Mouse (Mus musculus): ENCODE results near the gene Lmntd1. TPM values are rescaled to one million over a fixed set of nuclear protein-coding genes. Genes with fewer than 3 reads are reported as not detected.
A peak's percentile ranks its signal among the peaks of the same experiment; 100 is the strongest.

Lmntd1 gene
- polyA plus RNA-seq, 1 experiment from 2014 or later = 1.2 TPM

DNA sequence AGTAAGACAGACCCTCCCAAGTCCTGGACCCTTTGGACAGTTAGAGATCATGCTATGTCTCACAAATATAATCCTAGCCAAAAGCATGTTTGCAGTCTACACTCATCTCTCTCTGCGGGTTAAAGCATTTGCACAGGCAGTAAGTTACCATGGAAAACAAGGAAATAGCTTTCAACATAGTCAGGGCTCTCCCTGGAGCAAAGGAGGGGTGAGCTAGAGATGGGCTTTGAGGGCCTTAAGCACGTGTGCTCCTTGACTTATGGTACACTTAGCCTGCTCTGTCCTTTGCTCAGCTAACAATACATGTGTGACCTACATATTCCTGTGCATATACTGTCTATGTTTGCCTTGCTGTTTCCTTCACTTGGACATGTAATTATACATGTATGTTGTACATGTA, 165.8 kb downstream of the Lmntd1 start:
- Histone ChIP-seq H3K4me3 (replicated peaks) (no peak overlapping the region), H3K4me2 (replicated peaks) (no peak overlapping the region), H3K27me3 (no peaks in the 10 kb centered on the region), H3K4me1 (peaks cover 57% of the 10 kb centered on the region), H3K27ac (replicated peaks) (no peak overlapping the region), H3K9ac (no peak overlapping the region), H3K9me3 (replicated peaks) (no peaks in the 10 kb centered on the region), H3K36me3 (no peaks in the 10 kb centered on the region)
- ATAC-seq (ENCODE audit: insufficient number of reproducible peaks, low FRiP score, low TSS enrichment, low read depth) = no peak
- 27% methylated on average over 2 of the region's 2 CpGs for WGBS

GRCm38 (mm10) chr6:145445811-145446500, 168.2 kb downstream of the Lmntd1 start:
- H3K36me3 ChIP-seq = no peaks in the 10 kb centered on the region
- H3K4me2 ChIP-seq (replicated peaks) = no peak overlapping the region
- 35% methylated on average over 8 of the region's 8 CpGs for WGBS
- no peaks in the 10 kb centered on the region for H3K9me3 ChIP-seq (replicated peaks)
- no peak overlapping the region for H3K9ac ChIP-seq
- peak overlapping the region; percentile 82 for H3K27ac ChIP-seq (replicated peaks)
- no peak overlapping the region for H3K4me3 ChIP-seq (replicated peaks)
- no peaks in the 10 kb centered on the region for H3K27me3 ChIP-seq
- peaks cover 60% of the 10 kb centered on the region for H3K4me1 ChIP-seq
- ATAC-seq (ENCODE audit: insufficient number of reproducible peaks, low FRiP score, low TSS enrichment, low read depth) = peak; percentile 45; the same call in 1 of the 2 replicates

- no peak overlapping the region for H3K4me2 ChIP-seq (replicated peaks)
- no peaks in the 10 kb centered on the region for H3K27me3 ChIP-seq
- ATAC-seq (ENCODE audit: insufficient number of reproducible peaks, low FRiP score, low TSS enrichment, low read depth) = no peak
- H3K4me3 ChIP-seq (replicated peaks) = no peak overlapping the region
- WGBS = 55% methylated on average over 4 of the region's 4 CpGs
- H3K4me1 ChIP-seq = peaks cover 59% of the 10 kb centered on the region
- H3K27ac ChIP-seq (replicated peaks) = peak overlapping the region; percentile 82; the same call in 1 of the 2 replicates
- H3K36me3 ChIP-seq = no peaks in the 10 kb centered on the region
- H3K9ac ChIP-seq = no peak overlapping the region
- no peaks in the 10 kb centered on the region for H3K9me3 ChIP-seq (replicated peaks)
These were observed 168.7 kb downstream of the Lmntd1 start for GRCm38 (mm10) chr6:145445380-145445779.

GRCm38 (mm10) chr6:145442786-145443185, 171.3 kb downstream of the Lmntd1 start:
- peaks cover 56% of the 10 kb centered on the region for H3K4me1 ChIP-seq
- 48% methylated on average over 13 of the region's 13 CpGs for WGBS
- no peak overlapping the region for H3K4me3 ChIP-seq (replicated peaks)
- H3K27ac ChIP-seq (replicated peaks) = no peak overlapping the region
- no peaks in the 10 kb centered on the region for H3K27me3 ChIP-seq
- no peaks in the 10 kb centered on the region for H3K36me3 ChIP-seq
- no peak for ATAC-seq (ENCODE audit: insufficient number of reproducible peaks, low FRiP score, low TSS enrichment, low read depth)
- no peak overlapping the region for H3K9ac ChIP-seq
- H3K9me3 ChIP-seq (replicated peaks) = no peaks in the 10 kb centered on the region
- H3K4me2 ChIP-seq (replicated peaks) = no peak overlapping the region

GRCm38 (mm10) chr6:145441416-145442110, 172.6 kb downstream of the Lmntd1 start:
- peak; percentile 71 for ATAC-seq (ENCODE audit: insufficient number of reproducible peaks, low FRiP score, low TSS enrichment, low read depth)
- H3K27ac ChIP-seq (replicated peaks) = peak overlapping the region; percentile 85
- no peaks in the 10 kb centered on the region for H3K36me3 ChIP-seq
- H3K4me2 ChIP-seq (replicated peaks) = no peak overlapping the region; the same call in 1 of the 2 replicates
- no peaks in the 10 kb centered on the region for H3K27me3 ChIP-seq
- 43% methylated on average over 18 of the region's 18 CpGs for WGBS
- H3K4me1 ChIP-seq = peaks cover 46% of the 10 kb centered on the region
- H3K4me3 ChIP-seq (replicated peaks) = no peak overlapping the region
- H3K9me3 ChIP-seq (replicated peaks) = no peaks in the 10 kb centered on the region
- no peak overlapping the region for H3K9ac ChIP-seq

DNA sequence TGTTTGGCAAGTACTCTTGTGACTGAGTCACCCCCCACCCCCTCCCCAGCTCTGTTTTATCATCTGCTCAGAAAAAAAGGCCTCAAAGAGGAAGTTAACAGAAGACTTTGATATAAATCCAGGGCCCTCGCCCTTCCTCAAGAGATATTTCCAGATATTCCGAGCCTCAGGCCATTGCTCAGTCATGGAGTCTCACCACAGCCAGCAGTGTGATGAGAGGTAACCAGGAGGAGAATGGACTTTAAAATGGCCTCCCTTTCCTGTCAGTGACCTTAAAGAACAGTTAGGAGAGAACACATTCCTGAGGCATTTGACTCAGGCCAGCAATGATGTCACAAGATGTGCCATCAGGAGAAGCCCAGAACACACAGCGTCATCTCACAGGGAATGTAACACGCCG, 175.3 kb downstream of the Lmntd1 start:
- 70% methylated on average over 5 of the region's 5 CpGs for WGBS

DNA sequence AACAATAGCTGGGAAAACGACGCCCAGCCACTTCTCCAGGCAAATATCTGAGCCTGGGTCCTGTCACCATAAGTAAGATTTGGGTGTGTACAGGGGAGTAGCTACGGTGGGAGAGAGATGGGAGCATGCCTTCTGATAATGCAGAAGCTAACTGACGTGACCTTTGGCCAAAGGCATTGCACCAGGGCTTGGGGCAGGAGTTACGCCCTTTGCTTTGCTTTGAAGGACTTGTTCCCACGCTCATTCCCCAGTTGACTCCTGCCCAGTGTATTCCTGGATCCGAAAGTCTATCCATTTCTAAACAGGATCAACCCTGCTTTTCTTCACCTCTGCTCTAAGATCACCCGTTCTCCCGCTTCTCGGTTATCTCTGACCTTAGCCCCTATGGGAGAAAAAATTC, 178.4 kb downstream of the Lmntd1 start:
- Histone ChIP-seq H3K27ac (replicated peaks) (no peak overlapping the region), H3K27me3 (no peaks in the 10 kb centered on the region), H3K9me3 (replicated peaks) (no peaks in the 10 kb centered on the region), H3K4me2 (replicated peaks) (no peak overlapping the region), H3K4me3 (replicated peaks) (no peak overlapping the region), H3K4me1 (peaks cover 41% of the 10 kb centered on the region), H3K9ac (no peak overlapping the region), H3K36me3 (no peaks in the 10 kb centered on the region)
- no peak for ATAC-seq (ENCODE audit: insufficient number of reproducible peaks, low FRiP score, low TSS enrichment, low read depth)
- 90% methylated on average over 10 of the region's 10 CpGs for WGBS

More for the DNA sequence above, 175.3 kb downstream of the Lmntd1 start:
- Histone ChIP-seq H3K27me3 (no peaks in the 10 kb centered on the region), H3K36me3 (no peaks in the 10 kb centered on the region), H3K4me2 (replicated peaks) (no peak overlapping the region), H3K9ac (no peak overlapping the region), H3K4me1 (peaks cover 24% of the 10 kb centered on the region), H3K27ac (replicated peaks) (no peak overlapping the region), H3K9me3 (replicated peaks) (no peaks in the 10 kb centered on the region), H3K4me3 (replicated peaks) (no peak overlapping the region)
- no peak for ATAC-seq (ENCODE audit: insufficient number of reproducible peaks, low FRiP score, low TSS enrichment, low read depth)

GRCm38 (mm10) chr6:145435156-145435555, 179.0 kb downstream of the Lmntd1 start:
- Histone ChIP-seq H3K9ac (no peak overlapping the region), H3K9me3 (replicated peaks) (no peaks in the 10 kb centered on the region), H3K4me3 (replicated peaks) (no peak overlapping the region), H3K36me3 (no peaks in the 10 kb centered on the region), H3K27me3 (no peaks in the 10 kb centered on the region), H3K4me1 (peaks cover 38% of the 10 kb centered on the region), H3K4me2 (replicated peaks) (no peak overlapping the region), H3K27ac (replicated peaks) (no peak overlapping the region)
- no peak for ATAC-seq (ENCODE audit: insufficient number of reproducible peaks, low FRiP score, low TSS enrichment, low read depth)
- WGBS = 81% methylated on average over 1 of the region's 1 CpGs

DNA sequence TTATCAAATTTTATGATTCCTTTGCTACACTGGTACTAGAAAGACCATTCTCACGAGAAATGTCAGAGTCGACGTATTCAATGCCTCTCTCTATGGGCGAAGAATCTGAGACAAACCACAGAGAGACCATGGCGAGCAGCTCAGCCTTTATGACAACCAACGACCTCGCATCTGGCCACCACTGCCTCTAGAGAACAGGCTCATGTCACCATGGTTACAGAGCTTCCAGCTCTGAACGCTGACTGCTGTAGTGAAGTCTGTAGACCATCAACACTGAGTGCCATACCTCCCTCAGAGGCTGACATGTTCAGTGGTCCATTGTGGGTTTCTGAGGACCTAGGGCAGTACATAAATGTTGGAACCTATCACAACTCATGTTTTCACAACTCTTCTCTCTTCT, 180.2 kb downstream of the Lmntd1 start:
- Histone ChIP-seq H3K9me3 (replicated peaks) (no peaks in the 10 kb centered on the region), H3K27ac (replicated peaks) (no peak overlapping the region; the same call in 1 of the 2 replicates), H3K4me2 (replicated peaks) (no peak overlapping the region), H3K27me3 (no peaks in the 10 kb centered on the region), H3K36me3 (no peaks in the 10 kb centered on the region), H3K4me3 (replicated peaks) (no peak overlapping the region), H3K9ac (no peak overlapping the region), H3K4me1 (peaks cover 34% of the 10 kb centered on the region)
- WGBS = 58% methylated on average over 8 of the region's 8 CpGs
- no peak for ATAC-seq (ENCODE audit: insufficient number of reproducible peaks, low FRiP score, low TSS enrichment, low read depth)

DNA sequence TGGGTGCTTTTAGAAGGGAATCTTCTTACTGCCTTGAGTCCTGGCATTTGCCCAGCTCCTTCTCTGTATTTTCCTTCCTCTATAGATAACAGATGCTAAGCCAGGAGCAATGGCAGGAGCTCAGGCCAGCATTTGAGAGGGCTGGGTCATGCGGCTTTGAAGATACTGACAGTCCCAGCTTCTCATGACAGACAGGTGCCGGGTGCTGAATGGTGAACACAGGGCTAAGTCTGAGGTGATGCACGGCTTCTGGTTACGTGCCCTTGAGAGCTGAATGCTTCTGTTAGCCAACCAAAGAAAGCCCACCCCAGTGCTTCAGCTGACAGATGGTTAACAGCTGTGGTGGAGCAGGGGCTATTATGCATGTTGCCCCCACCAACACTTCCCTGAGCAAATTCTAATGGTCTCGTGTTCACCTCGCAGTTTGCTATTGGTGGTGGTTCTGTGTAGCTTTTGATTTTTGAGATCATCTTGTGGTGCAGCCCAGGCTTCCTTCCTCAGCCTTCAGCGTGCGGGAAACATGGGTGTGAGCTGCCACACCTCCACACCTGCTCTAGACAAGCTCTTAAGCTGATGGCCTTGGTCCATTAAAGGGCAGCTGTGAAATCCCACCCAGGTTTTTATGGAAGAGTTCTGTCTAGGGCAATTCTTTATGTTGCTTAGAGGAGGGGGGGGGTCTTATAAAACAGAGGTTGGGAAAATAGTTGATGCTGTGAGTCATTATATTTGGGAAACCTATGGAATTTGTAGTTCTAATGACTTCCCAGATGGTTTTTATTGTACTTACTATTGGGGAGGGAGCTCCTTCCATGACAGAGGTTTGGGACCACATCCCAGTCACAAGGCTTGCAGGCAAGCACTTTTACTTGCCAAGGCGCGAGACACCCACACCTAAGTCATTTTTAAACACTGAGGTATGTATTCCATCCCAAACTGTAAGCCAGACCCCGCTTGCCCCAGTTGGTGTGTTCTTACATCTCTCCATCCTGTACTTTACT, 181.1 kb downstream of the Lmntd1 start:
- Histone ChIP-seq H3K4me1 (peaks cover 31% of the 10 kb centered on the region), H3K36me3 (no peaks in the 10 kb centered on the region), H3K9me3 (replicated peaks) (no peaks in the 10 kb centered on the region), H3K4me3 (replicated peaks) (no peak overlapping the region), H3K27me3 (no peaks in the 10 kb centered on the region), H3K9ac (no peak overlapping the region), H3K27ac (replicated peaks) (peak overlapping the region; percentile 95), H3K4me2 (replicated peaks) (no peak overlapping the region)
- 41% methylated on average over 11 of the region's 11 CpGs for WGBS
- peak; percentile 69 for ATAC-seq (ENCODE audit: insufficient number of reproducible peaks, low FRiP score, low TSS enrichment, low read depth)

GRCm38 (mm10) chr6:145431747-145432146, 182.4 kb downstream of the Lmntd1 start:
- Histone ChIP-seq H3K27ac (replicated peaks) (peak overlapping the region; percentile 95), H3K4me1 (peaks cover 39% of the 10 kb centered on the region), H3K36me3 (no peaks in the 10 kb centered on the region), H3K27me3 (no peaks in the 10 kb centered on the region), H3K4me3 (replicated peaks) (no peak overlapping the region), H3K4me2 (replicated peaks) (peak overlapping the region; percentile 36), H3K9me3 (replicated peaks) (no peaks in the 10 kb centered on the region), H3K9ac (no peak overlapping the region)
- 29% methylated on average over 14 of the region's 14 CpGs for WGBS
- peak; percentile 73 for ATAC-seq (ENCODE audit: insufficient number of reproducible peaks, low FRiP score, low TSS enrichment, low read depth)

All from embryonic facial prominence, embryonic 15.5 days (tissue).